Mouse (Mus musculus) hindbrain, embryonic 14.5 days (tissue): ENCODE measurements at regions not wholly inside any gene's neighbourhood (a gene's known extent, or its start where the extent isn't known, plus 50 kb on each side); places are given as distances from the start of the nearest gene placed in this dataset.

ENCODE experiments used
- ATAC-seq: fragments of 200-750 bp; cut with Nextera tagmentation; 2 replicates; pipeline ENCODE4 v1.8.0; 2017; ENCODE audit warnings: moderate number of reproducible peaks, mild to moderate bottlenecking, moderate TSS enrichment, moderate library complexity; ENCODE audit not compliant: low FRiP score
- DNase-seq: peaks from one replicate; pipeline ENCODE4 v3.0.0-alpha.2; 2015; ENCODE audit warnings: low spot score
- H3K27ac ChIP-seq: fragments of 300-500 bp; sonication (generic); 2 replicates; pipeline ENCODE4 v1.5.1; 2014; ENCODE audit warnings: mild to moderate bottlenecking, moderate library complexity
- H3K27me3 ChIP-seq: fragments of 300-500 bp; sonication (generic); 2 replicates; pipeline ENCODE4 v1.6.1; 2014; ENCODE audit warnings: mild to moderate bottlenecking, low read length, mixed read lengths; ENCODE audit not compliant: control insufficient read depth, insufficient read depth
- H3K36me3 ChIP-seq: fragments of 300-500 bp; sonication (generic); replicated peaks from 2 replicates; pipeline ENCODE4 v1.6.1; 2014; ENCODE audit not compliant: control insufficient read depth, insufficient read depth
- H3K4me1 ChIP-seq: fragments of 300-500 bp; sonication (generic); replicated peaks from 2 replicates; pipeline ENCODE4 v1.6.1; 2014; ENCODE audit warnings: antibody characterized with exemption, low read length, mixed read lengths; ENCODE audit not compliant: control insufficient read depth, insufficient read depth
- H3K4me2 ChIP-seq: fragments of 300-500 bp; sonication (generic); replicated peaks from 2 replicates; pipeline ENCODE4 v1.6.1; 2014; ENCODE audit warnings: mild to moderate bottlenecking, moderate library complexity
- H3K4me3 ChIP-seq: fragments of 300-500 bp; sonication (generic); replicated peaks from 2 replicates; pipeline ENCODE4 v1.5.1; 2014; ENCODE audit warnings: mild to moderate bottlenecking, low read length
- H3K9ac ChIP-seq: fragments of 300-500 bp; sonication (generic); 2 replicates; pipeline ENCODE4 v1.6.1; 2014
- H3K9me3 ChIP-seq: fragments of 300-500 bp; sonication (generic); 2 replicates; pipeline ENCODE4 v1.6.1; 2016; ENCODE audit warnings: low read length; ENCODE audit not compliant: control insufficient read depth
- WGBS: fragments of 180-500 bp; shearing (Covaris S2); extraction: QIAGEN DNeasy Blood & Tissue Kit; methylation state at CpG from one replicate; pipeline ENCODE4 v1.1.7; 2014; 5-methylcytosine and 5-hydroxymethylcytosine counted together

- no peak overlapping the region for H3K9ac ChIP-seq
- DNase-seq (no peak), ATAC-seq (no peak)
- no peaks in the 10 kb centered on the region for H3K36me3 ChIP-seq
- H3K4me3 ChIP-seq, result no peak overlapping the region
- H3K4me2 ChIP-seq, result no peak overlapping the region
- no peak overlapping the region for H3K27ac ChIP-seq
- no peaks in the 10 kb centered on the region for H3K4me1 ChIP-seq
- WGBS, result 83% methylated on average over 2 of the region's 2 CpGs
- no peaks in the 10 kb centered on the region for H3K27me3 ChIP-seq
- no peaks in the 10 kb centered on the region for H3K9me3 ChIP-seq
Measured at GRCm38 (mm10) chr12:106392316-106392715, 382.3 kb downstream of the Vrk1 start.

GRCm38 (mm10) chr12:106399085-106399484 lies 389.1 kb downstream of the Vrk1 start:
- H3K9ac ChIP-seq, result no peak overlapping the region
- no peak overlapping the region for H3K27ac ChIP-seq
- ATAC-seq (no peak), DNase-seq (no peak)
- WGBS, result 82% methylated on average over 17 of the region's 17 CpGs
- no peaks in the 10 kb centered on the region for H3K4me1 ChIP-seq
- H3K36me3 ChIP-seq, result no peaks in the 10 kb centered on the region
- H3K9me3 ChIP-seq, result no peaks in the 10 kb centered on the region
- H3K4me2 ChIP-seq, result no peak overlapping the region
- H3K4me3 ChIP-seq, result no peak overlapping the region
- H3K27me3 ChIP-seq, result no peaks in the 10 kb centered on the region

GRCm38 (mm10) chr12:106411075-106411474 lies 401.0 kb downstream of the Vrk1 start:
- no peaks in the 10 kb centered on the region for H3K27me3 ChIP-seq
- no peaks in the 10 kb centered on the region for H3K4me1 ChIP-seq
- WGBS, result 87% methylated on average over 7 of the region's 7 CpGs
- no peak overlapping the region for H3K4me3 ChIP-seq
- H3K36me3 ChIP-seq, result no peaks in the 10 kb centered on the region
- ATAC-seq (no peak), DNase-seq (no peak)
- no peak overlapping the region for H3K9ac ChIP-seq
- H3K9me3 ChIP-seq, result peaks cover 4% of the 10 kb centered on the region; the same call in 1 of the 2 replicates
- no peak overlapping the region for H3K27ac ChIP-seq
- no peak overlapping the region for H3K4me2 ChIP-seq

- WGBS, result 87% methylated on average over 4 of the region's 4 CpGs
- no peaks in the 10 kb centered on the region for H3K36me3 ChIP-seq
- H3K27ac ChIP-seq, result no peak overlapping the region
- ATAC-seq, result no peak
- H3K4me3 ChIP-seq, result no peak overlapping the region
- H3K4me2 ChIP-seq, result no peak overlapping the region
- DNase-seq, result no peak
- no peaks in the 10 kb centered on the region for H3K9me3 ChIP-seq
- H3K4me1 ChIP-seq, result peaks cover 8% of the 10 kb centered on the region; the same call in 1 of the 2 replicates
- no peaks in the 10 kb centered on the region for H3K27me3 ChIP-seq
- no peak overlapping the region for H3K9ac ChIP-seq
Measured at GRCm38 (mm10) chr12:106426631-106427030, 416.6 kb downstream of the Vrk1 start.

GRCm38 (mm10) chr12:106429991-106430390 lies 420.0 kb downstream of the Vrk1 start:
- WGBS, result 54% methylated on average over 7 of the region's 7 CpGs
- H3K27ac ChIP-seq, result no peak overlapping the region
- DNase-seq, result no peak

GRCm38 (mm10) chr12:106445151-106445550 lies 435.1 kb downstream of the Vrk1 start:
- Histone ChIP-seq H3K9me3 (no peaks in the 10 kb centered on the region), H3K27me3 (no peaks in the 10 kb centered on the region), H3K4me3 (no peak overlapping the region), H3K27ac (no peak overlapping the region), H3K4me1 (no peaks in the 10 kb centered on the region), H3K36me3 (no peaks in the 10 kb centered on the region), H3K9ac (no peak overlapping the region), H3K4me2 (no peak overlapping the region)
- ATAC-seq (no peak), DNase-seq (no peak)
- 49% methylated on average over 7 of the region's 7 CpGs for WGBS

More at GRCm38 (mm10) chr12:106429991-106430390, 420.0 kb downstream of the Vrk1 start:
- Histone ChIP-seq H3K9ac (no peak overlapping the region), H3K4me1 (peaks cover 8% of the 10 kb centered on the region; the same call in 1 of the 2 replicates), H3K36me3 (no peaks in the 10 kb centered on the region), H3K27me3 (no peaks in the 10 kb centered on the region), H3K4me3 (no peak overlapping the region), H3K4me2 (no peak overlapping the region), H3K9me3 (no peaks in the 10 kb centered on the region)
- ATAC-seq, result no peak

- 62% methylated on average over 10 of the region's 10 CpGs for WGBS
- Histone ChIP-seq H3K4me3 (no peak overlapping the region), H3K27ac (no peak overlapping the region), H3K4me1 (no peaks in the 10 kb centered on the region), H3K36me3 (no peaks in the 10 kb centered on the region), H3K9me3 (no peaks in the 10 kb centered on the region), H3K9ac (no peak overlapping the region), H3K27me3 (no peaks in the 10 kb centered on the region), H3K4me2 (no peak overlapping the region)
- ATAC-seq, result no peak
- no peak for DNase-seq
Measured at GRCm38 (mm10) chr12:106445976-106446375, 435.9 kb downstream of the Vrk1 start.

GRCm38 (mm10) chr12:106446876-106447532 lies 437.0 kb downstream of the Vrk1 start:
- DNase-seq, result no peak

GRCm38 (mm10) chr12:106448551-106448950 lies 438.5 kb downstream of the Vrk1 start:
- H3K4me1 ChIP-seq, result no peaks in the 10 kb centered on the region
- H3K9me3 ChIP-seq, result no peaks in the 10 kb centered on the region
- WGBS, result 92% methylated on average over 6 of the region's 6 CpGs
- H3K9ac ChIP-seq, result no peak overlapping the region
- H3K4me2 ChIP-seq, result no peak overlapping the region
- no peak overlapping the region for H3K4me3 ChIP-seq
- no peak for ATAC-seq
- no peak for DNase-seq
- no peaks in the 10 kb centered on the region for H3K27me3 ChIP-seq
- no peak overlapping the region for H3K27ac ChIP-seq
- H3K36me3 ChIP-seq, result no peaks in the 10 kb centered on the region

More at GRCm38 (mm10) chr12:106446876-106447532, 437.0 kb downstream of the Vrk1 start:
- Histone ChIP-seq H3K4me2 (no peak overlapping the region), H3K27ac (no peak overlapping the region), H3K27me3 (no peaks in the 10 kb centered on the region), H3K9ac (no peak overlapping the region), H3K9me3 (no peaks in the 10 kb centered on the region), H3K4me1 (no peaks in the 10 kb centered on the region), H3K4me3 (no peak overlapping the region), H3K36me3 (no peaks in the 10 kb centered on the region)
- ATAC-seq, result no peak
- 51% methylated on average over 20 of the region's 20 CpGs for WGBS

- Histone ChIP-seq H3K27ac (no peak overlapping the region), H3K9me3 (no peaks in the 10 kb centered on the region), H3K9ac (no peak overlapping the region), H3K4me1 (no peaks in the 10 kb centered on the region), H3K36me3 (no peaks in the 10 kb centered on the region), H3K27me3 (no peaks in the 10 kb centered on the region), H3K4me2 (no peak overlapping the region), H3K4me3 (no peak overlapping the region)
- ATAC-seq (no peak), DNase-seq (no peak)
- WGBS, result 47% methylated on average over 13 of the region's 13 CpGs
Measured at GRCm38 (mm10) chr12:106453491-106453890, 443.5 kb downstream of the Vrk1 start.
